Mouse (Mus musculus): ENCODE results near the gene Spatc1l.

- TF ChIP-seq ZNF384 (IDR thresholded peaks at IDR 0.05; ENCODE audit: low read depth, low read length) (no peak), ZC3H11A (IDR thresholded peaks at IDR 0.05; ENCODE audit: borderline replicate concordance, low read depth, low read length) (no peak)
Observed at GRCm38 (mm10) chr10:76590197-76590596, 28.1 kb downstream of the Spatc1l start.
